Mouse (Mus musculus) cerebellum, adult 2 months (tissue): ENCODE data around the gene Cnep1r1.

Experiments
- CTCF ChIP-seq: fragments of 200-500 bp; IDR thresholded peaks from 2 replicates; pipeline ENCODE4 v1.5.1; 2011; ENCODE audit warnings: low read depth, mild to moderate bottlenecking, control low read depth, low read length, moderate library complexity, borderline replicate concordance; ENCODE audit not compliant: insufficient read depth
- POLR2A ChIP-seq: fragments of 200-500 bp; IDR thresholded peaks from 2 replicates; pipeline ENCODE4 v1.6.1; 2011; ENCODE audit warnings: low read length, control low read depth, borderline replicate concordance; ENCODE audit not compliant: insufficient read depth

- TF ChIP-seq CTCF (no peak), POLR2A (no peak)
Observed at GRCm38 (mm10) chr8:88093367-88093766, 25.2 kb upstream of the Cnep1r1 start.
